ENCODE assay signal across 9 mouse cellular contexts in the genomic region with DNA sequence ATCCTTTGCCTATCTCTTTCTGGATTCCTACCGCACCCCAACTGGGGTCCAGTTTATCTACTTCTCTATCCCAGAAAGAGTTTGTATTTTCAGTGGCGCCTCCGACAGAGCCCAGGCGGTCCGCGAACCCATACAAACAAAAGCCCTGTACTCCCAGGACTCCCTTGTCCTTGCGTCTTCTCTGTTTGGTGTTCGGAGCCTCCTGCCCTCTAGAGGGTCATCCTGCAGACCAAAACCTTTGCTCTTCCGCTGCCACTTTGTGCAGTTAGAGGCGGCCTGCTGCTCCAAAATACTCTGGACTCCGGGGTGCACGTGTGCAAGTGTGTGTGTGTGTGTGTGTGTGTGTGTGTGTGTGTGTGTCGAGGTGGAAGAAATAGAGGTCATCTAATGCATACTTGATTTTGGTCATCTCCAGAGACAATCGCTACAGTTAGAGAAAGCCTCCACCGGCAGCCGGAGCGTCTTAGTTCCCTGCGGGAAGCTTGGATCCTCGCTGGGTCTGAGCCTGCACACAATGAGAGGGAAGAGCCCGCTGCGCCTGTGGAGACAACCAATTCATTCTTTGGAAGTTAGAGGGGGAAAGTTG. TPM values are rescaled to one million over a fixed set of nuclear protein-coding genes. Genes with fewer than 3 reads are reported as not detected.
A peak's percentile ranks its signal among the peaks of the same experiment; 100 is the strongest.
DNase-seq lines count a peak whose midpoint lies in the region; ATAC-seq and TF ChIP-seq lines count a peak whose summit lies in the region.
"Had no signal": no experiment of that assay in that cellular context is flagged by ENCODE, and none has a peak within 500 bp of the region (broad histone marks: within the 10 kb centered on the region; RNA-seq: fewer than 3 reads in every experiment).

No protein-coding gene starts in this region.

- H3K36me3 ChIP-seq in hindbrain, postnatal 0 days (ENCODE audit: insufficient read depth, low read length) = no peaks in the 10 kb centered on the region
- H3K36me3 ChIP-seq in liver, embryonic 14.5 days (replicated peaks; ENCODE audit: control insufficient read depth, insufficient read depth, low read depth) = no peaks in the 10 kb centered on the region

- peak overlapping the region; percentile 80 for H3K4me3 ChIP-seq in gastrocnemius, adult 2 months
- H3K4me3 ChIP-seq in embryonic fibroblast, embryonic 13.5 days (ENCODE audit: insufficient read depth, low read length) = peak overlapping the region; percentile 67
- peak overlapping the region; percentile 78 for H3K4me3 ChIP-seq in hindbrain, postnatal 0 days (ENCODE audit: low read length)
- H3K4me3 ChIP-seq in liver, embryonic 14.5 days (ENCODE audit: insufficient read depth in 1 of 2, low read depth in 2 of 2, low read length in 2 of 2) = peak overlapping the region; percentile 37 to 52

- TF ChIP-seq EP300 in liver, embryonic 14.5 days (IDR thresholded peaks at IDR 0.05; ENCODE audit: low read depth) = no peak

- H3K4me1 ChIP-seq in embryonic fibroblast, embryonic 13.5 days (ENCODE audit: control insufficient read depth, insufficient read depth, low read length) = peaks cover 10% of the 10 kb centered on the region
- H3K4me1 ChIP-seq in hindbrain, postnatal 0 days (ENCODE audit: insufficient read depth, low read length) = peaks cover 7% of the 10 kb centered on the region; the same call in 1 of the 2 replicates
- H3K4me1 ChIP-seq in liver, embryonic 14.5 days (replicated peaks; ENCODE audit: control insufficient read depth in 2 of 2, insufficient read depth in 2 of 2, low read length in 1 of 2) = no peaks in the 10 kb centered on the region

- peak overlapping the region; percentile 94 for H3K4me2 ChIP-seq in hindbrain, postnatal 0 days (ENCODE audit: low read depth, low read length)
- H3K4me2 ChIP-seq in liver, embryonic 14.5 days (ENCODE audit: low read depth) = peak overlapping the region; percentile 61

- no peaks in the 10 kb centered on the region for H3K9me3 ChIP-seq in hindbrain, postnatal 0 days (ENCODE audit: low read length)
- no peaks in the 10 kb centered on the region for H3K9me3 ChIP-seq in liver, embryonic 14.5 days (ENCODE audit: control insufficient read depth, low read length)

- peak overlapping the region; percentile 60 for H3K9ac ChIP-seq in hindbrain, postnatal 0 days (replicated peaks; ENCODE audit: low read length)
- no peak overlapping the region for H3K9ac ChIP-seq in liver, embryonic 14.5 days (replicated peaks)

- under 1% methylated on average over 21 of the region's 21 CpGs for WGBS in hindbrain, postnatal 0 days
- 6% methylated on average over 21 of the region's 21 CpGs for WGBS in liver, embryonic 14.5 days (ENCODE audit: insufficient replicate concordance)

- TF ChIP-seq POLR2A in embryonic fibroblast, embryonic 13.5 days (IDR thresholded peaks at IDR 0.05; ENCODE audit: low read depth, low read length) = no peak; the same call in 1 of the 2 replicates

- no peaks in the 10 kb centered on the region for H3K27me3 ChIP-seq in hindbrain, postnatal 0 days (ENCODE audit: insufficient read depth, low read length)
- H3K27me3 ChIP-seq in liver, embryonic 14.5 days (ENCODE audit: control insufficient read depth, insufficient read depth, low read length) = peaks cover 21% of the 10 kb centered on the region
- H3K27me3 ChIP-seq: CH12.LX had no signal

- H3K27ac ChIP-seq in gastrocnemius, adult 2 months = peak overlapping the region; percentile 88
- H3K27ac ChIP-seq in embryonic fibroblast, embryonic 13.5 days (ENCODE audit: insufficient read depth, low read length) = no peak overlapping the region
- H3K27ac ChIP-seq in hindbrain, postnatal 0 days = 0 out of 2 replicates have a peak overlapping the region, but pooled peaks have one; percentile 68
- no peak overlapping the region for H3K27ac ChIP-seq in liver, embryonic 14.5 days

- TF ChIP-seq CTCF in gastrocnemius, adult 2 months (IDR thresholded peaks at IDR 0.05) = no peak
- no peak for TF ChIP-seq CTCF in embryonic fibroblast, embryonic 13.5 days (IDR thresholded peaks at IDR 0.05; ENCODE audit: borderline replicate concordance, insufficient read depth, low read length)
- no peak for TF ChIP-seq CTCF in hindbrain, postnatal 0 days (IDR thresholded peaks at IDR 0.05; ENCODE audit: low read depth)
- no peak for TF ChIP-seq CTCF in liver, embryonic 14.5 days (IDR thresholded peaks at IDR 0.05; ENCODE audit: low read depth)

- ATAC-seq in hindbrain, postnatal 0 days = no peak
- no peak for ATAC-seq in liver, embryonic 14.5 days (ENCODE audit: insufficient read depth)
- no peak for ATAC-seq in monocyte, adult 5-6 weeks (replicated peaks; ENCODE audit: insufficient number of reproducible peaks, low FRiP score, low TSS enrichment, poor library complexity, severe bottlenecking)

- intact Hi-C loops in gastrocnemius, adult 2 months (cut with DNase I) = no loop called here
- intact Hi-C loops in gastrocnemius, postnatal 36 days (cut with DNase I) = loop anchor here (5.0 kb wide), 1 partner anchor 441 kb away; no protein-coding TSS in a partner anchor

- DNase-seq in gastrocnemius, adult 2 months = peak; percentile 33
- no peak for DNase-seq in gastrocnemius, postnatal 36 days
- DNase-seq in R1 (ENCODE audit: low read depth, low spot score) = peak; percentile 81
- peak; percentile 34 for DNase-seq in hindbrain, postnatal 0 days (ENCODE audit: low spot score)
- no peak for DNase-seq in liver, embryonic 14.5 days (ENCODE audit: low read depth in 3 of 3, low spot score in 3 of 3)
- DNase-seq in retina, embryonic 14.5 days (ENCODE audit: low spot score) = peak; percentile 61

RNA-seq across cellular contexts. Expression of a gene that starts 1.1 kb away (rescaled TPM):
- total RNA-seq in gastrocnemius, adult 2 months (2021) = 1 to 10 TPM in 1 of 2 experiments, under 1 TPM in 1; 0.79 to 1.5 TPM
- 1 to 10 TPM; 1.2 to 1.7 TPM for total RNA-seq in gastrocnemius, postnatal 36 days (2021)
- polyA plus RNA-seq in embryonic fibroblast, embryonic 13.5 days (2011; ENCODE audit: insufficient read length, low read depth, missing spikeins) = 6.7 and 10.8 TPM in 2 replicates
- total RNA-seq in hindbrain, postnatal 0 days (2014; rRNA removed) = 5.4 and 5.8 TPM in 2 replicates
- polyA plus RNA-seq in hindbrain, postnatal 0 days (2015; fragmentation: Nextera tagmentation; extraction: Ambion mirVana) = 1.9 and 2.0 TPM in 2 replicates
- polyA plus RNA-seq in liver, embryonic 14.5 days (2012; rRNA removed) = 0.08 and 0.13 TPM in 2 replicates
- polyA plus RNA-seq in liver, embryonic 14.5 days (2014; fragmentation: Nextera tagmentation; extraction: Ambion mirVana) = 0.21 and 0.23 TPM in 2 replicates
- total RNA-seq in monocyte, adult 5-6 weeks (2017) = 0.10 TPM in 1 of 3 replicates, not detected in the others
- total RNA-seq: CH12.LX had no signal

Comparison
In these comparisons a context has a peak if more than half of its experiments do, and no peak if none do; other contexts are left out.
1. DNase-seq: peak in gastrocnemius, adult 2 months (single experiment), R1 (single experiment), hindbrain, postnatal 0 days (single experiment) and retina, embryonic 14.5 days (single experiment); none in gastrocnemius, postnatal 36 days (0 of 2) and liver, embryonic 14.5 days (0 of 3).
2. H3K27ac ChIP-seq: peak in gastrocnemius, adult 2 months (single experiment) and hindbrain, postnatal 0 days (single experiment); none in embryonic fibroblast, embryonic 13.5 days (single experiment) and liver, embryonic 14.5 days (single experiment).
3. Peak in every context shown above with its lines, with median percentiles within 50 percentile points of each other: H3K4me3 ChIP-seq.